Mouse (Mus musculus) CH12.LX (cell line): ENCODE measurements around the gene Msi2. TPM values are rescaled to one million over a fixed set of nuclear protein-coding genes. Genes with fewer than 3 reads are reported as not detected.

Experiments used
- DNase-seq: peaks from one replicate; pipeline ENCODE4 v3.0.0-alpha.2; 2013; ENCODE audit errors: extremely low read depth
- H3K27ac ChIP-seq: 2 replicates; pipeline ENCODE4 v1.5.1; 2012; ENCODE audit warnings: low read depth, mild to moderate bottlenecking, control low read depth, moderate library complexity; ENCODE audit not compliant: insufficient read depth
- H3K27me3 ChIP-seq: replicated peaks from 2 replicates; pipeline ENCODE3; 2012; ENCODE audit warnings: inconsistent platforms
- H3K36me3 ChIP-seq, 2 experiments: replicated peaks in 1 of 2; 2 replicates each; pipeline versions ENCODE3 to v1.6.1; 2012; ENCODE audit warnings: inconsistent platforms in 1 of 2, low read length in 1 of 2, mild to moderate bottlenecking in 1 of 2, mixed read lengths in 1 of 2, moderate library complexity in 1 of 2; ENCODE audit not compliant: control insufficient read depth in 1 of 2, insufficient read depth in 1 of 2
- H3K4me1 ChIP-seq, 2 experiments: 2 replicates each; pipeline ENCODE4 v1.6.1; 2012; ENCODE audit warnings: inconsistent platforms in 1 of 2, moderate library complexity in 1 of 2; ENCODE audit not compliant: insufficient read depth in 2 of 2, control insufficient read depth in 1 of 2
- H3K4me2 ChIP-seq: 2 replicates; pipeline ENCODE4 v1.6.1; 2012; ENCODE audit warnings: low read depth, mild to moderate bottlenecking, control low read depth; ENCODE audit not compliant: poor library complexity, insufficient read depth, severe bottlenecking
- H3K4me3 ChIP-seq, 3 experiments: fragments of 150-350 bp in 1 of 3; sonication (generic) in 1 of 3; replicated peaks in 1 of 3; 2 replicates each; pipeline versions ENCODE3 to v1.5.1; 2011 to 2012; ENCODE audit warnings: low read depth in 2 of 3, low read length in 2 of 3, mild to moderate bottlenecking in 2 of 3, moderate library complexity in 2 of 3, control low read depth in 1 of 3, improper control_type of control experiment in 1 of 3, inconsistent platforms in 1 of 3, mixed read lengths in 1 of 3; ENCODE audit not compliant: poor library complexity in 1 of 3
- H3K79me2 ChIP-seq: replicated peaks from 2 replicates; pipeline ENCODE4 v1.6.1; 2012; ENCODE audit warnings: mild to moderate bottlenecking, moderate library complexity; ENCODE audit not compliant: control insufficient read depth, poor library complexity, insufficient read depth, severe bottlenecking; ENCODE audit errors: extremely low read depth
- H3K9ac ChIP-seq: 2 replicates; pipeline ENCODE4 v1.6.1; 2012; ENCODE audit warnings: low read depth, mild to moderate bottlenecking, control low read depth, moderate library complexity; ENCODE audit not compliant: insufficient read depth
- H3K9me3 ChIP-seq: replicated peaks from 2 replicates; pipeline ENCODE3; 2012; ENCODE audit warnings: low read length, inconsistent platforms, mixed read lengths
- BHLHE40 ChIP-seq: IDR thresholded peaks from 2 replicates; pipeline ENCODE4 v1.6.1; 2011; ENCODE audit warnings: mild to moderate bottlenecking, low read depth, low read length, improper control_type of control experiment
- CHD2 ChIP-seq: IDR thresholded peaks from 2 replicates; pipeline ENCODE4 v1.6.1; 2011; ENCODE audit warnings: low read length, improper control_type of control experiment
- CTCF ChIP-seq, 2 experiments: IDR thresholded peaks in 1 of 2; conservative IDR thresholded peaks in 1 of 2; 2 replicates each; pipeline ENCODE4 v1.5.1; 2011 to 2012; ENCODE audit warnings: low read depth in 2 of 2, low read length in 2 of 2, improper control_type of control experiment in 1 of 2, inconsistent platforms in 1 of 2, mild to moderate bottlenecking in 1 of 2, moderate library complexity in 1 of 2
- EP300 ChIP-seq: IDR thresholded peaks from 2 replicates; pipeline ENCODE4 v1.6.1; 2011; ENCODE audit warnings: low read length, improper control_type of control experiment
- ETS1 ChIP-seq: conservative IDR thresholded peaks from 2 replicates; pipeline ENCODE4 v1.6.1; 2012; ENCODE audit warnings: low read depth, mild to moderate bottlenecking, inconsistent platforms, low read length, improper control_type of control experiment, moderate library complexity
- HCFC1 ChIP-seq: IDR thresholded peaks from 2 replicates; pipeline ENCODE4 v1.6.1; 2012; ENCODE audit warnings: low read depth, mild to moderate bottlenecking, inconsistent platforms, low read length, improper control_type of control experiment
- JUN ChIP-seq: IDR thresholded peaks from 2 replicates; pipeline ENCODE4 v1.6.1; 2011; ENCODE audit warnings: low read depth, mild to moderate bottlenecking, low read length, improper control_type of control experiment, moderate library complexity; ENCODE audit not compliant: insufficient read depth
- JUND ChIP-seq: conservative IDR thresholded peaks from 2 replicates; pipeline ENCODE4 v1.6.1; 2011; ENCODE audit warnings: low read depth, low read length, improper control_type of control experiment
- KAT2A ChIP-seq: IDR thresholded peaks from 2 replicates; pipeline ENCODE4 v1.6.1; 2012; ENCODE audit warnings: low read length, improper control_type of control experiment, inconsistent platforms; ENCODE audit not compliant: insufficient replicate concordance
- MAX ChIP-seq: IDR thresholded peaks from 2 replicates; pipeline ENCODE4 v1.6.1; 2011; ENCODE audit warnings: low read length, improper control_type of control experiment
- MXI1 ChIP-seq: IDR thresholded peaks from 2 replicates; pipeline ENCODE4 v1.6.1; 2011; ENCODE audit warnings: mild to moderate bottlenecking, low read depth, low read length, improper control_type of control experiment
- NELFE ChIP-seq: IDR thresholded peaks from 2 replicates; pipeline ENCODE4 v1.6.1; 2011; ENCODE audit warnings: low read depth, low read length, improper control_type of control experiment
- PAX5 ChIP-seq: IDR thresholded peaks from 2 replicates; pipeline ENCODE4 v1.6.1; 2012; ENCODE audit warnings: low read length, inconsistent platforms, mixed read lengths
- POLR2AphosphoS2 ChIP-seq: IDR thresholded peaks from 2 replicates; pipeline ENCODE4 v1.6.1; 2011; ENCODE audit warnings: low read depth, low read length, improper control_type of control experiment
- TBP ChIP-seq: conservative IDR thresholded peaks from 2 replicates; pipeline ENCODE4 v1.6.1; 2011; ENCODE audit warnings: low read depth, low read length, improper control_type of control experiment
- TCF12 ChIP-seq: IDR thresholded peaks from 2 replicates; pipeline ENCODE4 v1.6.1; 2014; ENCODE audit warnings: low read depth, mild to moderate bottlenecking, inconsistent platforms, low read length, improper control_type of control experiment
- UBTF ChIP-seq: IDR thresholded peaks from 2 replicates; pipeline ENCODE4 v1.6.1; 2012; ENCODE audit warnings: low read depth, mild to moderate bottlenecking, inconsistent platforms, low read length, improper control_type of control experiment, moderate library complexity
- USF1 ChIP-seq: IDR thresholded peaks from 2 replicates; pipeline ENCODE4 v1.6.1; 2014; ENCODE audit warnings: low read depth, mild to moderate bottlenecking, inconsistent platforms, low read length, improper control_type of control experiment
- USF2 ChIP-seq: conservative IDR thresholded peaks from 2 replicates; pipeline ENCODE4 v1.6.1; 2011; ENCODE audit warnings: low read depth, low read length, improper control_type of control experiment
- ZMIZ1 ChIP-seq: IDR thresholded peaks from 2 replicates; pipeline ENCODE4 v1.6.1; 2012; ENCODE audit warnings: low read depth, mild to moderate bottlenecking, inconsistent platforms, low read length, improper control_type of control experiment
- dilution Hi-C: fragments of 300-500 bp; cut with MboI; formaldehyde crosslinking; loops from 2 replicates; pipeline ENCODE4 v1.14.3; 2020; ENCODE audit warnings: low sequenced_read_pairs; ENCODE audit not compliant: extremely low pct_unique_long_range_greater_than_20kb, extremely low pct_ligation_motif_present
- in situ Hi-C: fragments of 300-500 bp; cut with MboI; formaldehyde crosslinking; loops from 3 replicates; pipeline ENCODE4 v1.14.3; 2019; ENCODE audit warnings: low sequenced_read_pairs, low pct_ligation_motif_present, low pct_unique_long_range_greater_than_20kb, mixed read lengths
- polyA plus RNA-seq: library from polyadenylated mRNA; unstranded; fragments of >175 nt; gene quantifications from 2 replicates; pipeline ENCODE4 v1.2.1, GENCODE M21; 2012; ENCODE audit warnings: low read depth; ENCODE audit not compliant: insufficient read length
- total RNA-seq, 2 experiments: library from RNA; depleted of rRNA; stranded (reverse); fragments of 300-350 nt in 1 of 2; fragments of >200 nt in 1 of 2; gene quantifications; 2 replicates each; pipeline ENCODE4 v1.2.3; 2012 to 2014

Msi2 gene
- total and polyA plus RNA-seq, 3 experiments, result 40.3 to 73.1 (median 52.6) TPM

DNA sequence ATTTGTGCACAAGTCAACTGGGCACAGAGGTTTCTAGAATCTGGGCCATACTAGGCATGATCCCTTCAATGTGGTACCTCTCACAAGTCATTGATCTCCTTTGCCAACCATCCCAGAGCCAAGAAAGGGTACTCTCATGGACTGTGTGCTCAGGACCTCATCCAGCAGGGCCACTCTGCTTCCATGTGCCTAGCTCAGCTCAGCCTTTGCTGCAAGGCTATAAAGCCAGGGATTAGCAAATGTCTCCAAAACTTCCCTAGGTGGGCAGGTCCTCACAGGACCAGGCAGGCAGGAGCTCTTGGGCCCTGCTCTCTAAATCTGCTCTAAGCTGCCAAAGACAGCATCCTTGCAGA, 193.9 kb downstream of the Msi2 start:
- no peaks in the 10 kb centered on the region for H3K27me3 ChIP-seq
- no peaks in the 10 kb centered on the region for H3K79me2 ChIP-seq
- TF ChIP-seq MAX, result no peak
- TF ChIP-seq JUND, result no peak
- no peak for TF ChIP-seq EP300
- TF ChIP-seq, all 38 proteins: peak for 0
- Histone ChIP-seq H3K4me2 (no peak overlapping the region), H3K4me3 (no peak overlapping the region), H3K9ac (no peak overlapping the region), H3K4me1 (peaks cover 19 to 82% of the 10 kb centered on the region in 2 experiments), H3K9me3 (no peaks in the 10 kb centered on the region), H3K27ac (no peak overlapping the region), H3K36me3 (peaks cover 0 to 48% of the 10 kb centered on the region in 2 experiments)
- dilution Hi-C loops, result no loop called here
- in situ Hi-C loops, result no loop called here
- no peak for DNase-seq

- dilution Hi-C loops, result no loop called here
- DNase-seq, result no peak
- Histone ChIP-seq H3K9me3 (no peaks in the 10 kb centered on the region), H3K4me1 (peaks cover 16 to 82% of the 10 kb centered on the region in 2 experiments), H3K27ac (no peak overlapping the region), H3K4me3 (no peak overlapping the region), H3K4me2 (no peak overlapping the region), H3K79me2 (no peaks in the 10 kb centered on the region), H3K9ac (no peak overlapping the region), H3K36me3 (peaks cover 0 to 49% of the 10 kb centered on the region in 2 experiments), H3K27me3 (no peaks in the 10 kb centered on the region)
- in situ Hi-C loops, result no loop called here
- TF ChIP-seq NELFE, result no peak
- no peak for TF ChIP-seq ETS1
- no peak for TF ChIP-seq PAX5
- TF ChIP-seq TCF12, result no peak
- no peak for TF ChIP-seq HCFC1
- TF ChIP-seq KAT2A, result no peak
Observed at GRCm38 (mm10) chr11:88523921-88524320, 194.4 kb downstream of the Msi2 start.

DNA sequence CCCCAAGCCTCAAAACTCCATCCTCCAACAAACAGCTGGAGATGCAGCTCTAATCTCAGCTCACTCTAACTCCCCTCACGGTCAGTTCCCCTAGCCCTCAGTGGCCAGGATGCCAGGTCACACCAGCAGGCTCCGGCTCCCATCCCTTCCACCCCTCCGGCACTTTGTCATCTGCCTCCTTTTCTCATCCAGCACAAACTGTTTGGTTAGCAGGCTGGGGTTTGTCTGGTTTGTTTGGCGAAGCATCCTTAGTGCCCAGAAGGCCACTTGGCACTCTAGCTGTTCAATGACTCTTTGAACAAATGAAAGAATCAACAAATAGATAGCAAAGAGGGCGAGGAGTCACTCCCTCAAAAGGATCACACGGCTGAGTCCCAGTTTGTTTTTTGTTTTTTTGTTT, 194.8 kb downstream of the Msi2 start:
- no peak for TF ChIP-seq USF1
- no peak for TF ChIP-seq UBTF
- no peak for TF ChIP-seq MXI1
- TF ChIP-seq USF2, result no peak
- no peak for TF ChIP-seq TBP
- TF ChIP-seq PAX5, result no peak
- no peak for TF ChIP-seq CHD2
- TF ChIP-seq JUN, result no peak
- TF ChIP-seq POLR2AphosphoS2, result no peak
- no peak for TF ChIP-seq KAT2A
- TF ChIP-seq BHLHE40, result no peak
- TF ChIP-seq CTCF (conservative IDR thresholded peaks at IDR 0.05 in 1 of 2, IDR thresholded peaks at IDR 0.05 in 1 of 2; ENCODE audit: low read depth in 2 of 2, low read length in 2 of 2), result no peak
- TF ChIP-seq ZMIZ1, result no peak
- TF ChIP-seq, all 38 proteins: peak for 0
- H3K4me3 ChIP-seq, result no peak overlapping the region
- in situ Hi-C loops, result no loop called here
- DNase-seq, result no peak
- H3K36me3 ChIP-seq, result peaks cover 0 to 48% of the 10 kb centered on the region in 2 experiments
- no peaks in the 10 kb centered on the region for H3K79me2 ChIP-seq
- no peak overlapping the region for H3K4me2 ChIP-seq
- H3K9ac ChIP-seq, result no peak overlapping the region
- H3K27ac ChIP-seq, result no peak overlapping the region
- H3K27me3 ChIP-seq, result no peaks in the 10 kb centered on the region
- no peaks in the 10 kb centered on the region for H3K9me3 ChIP-seq
- dilution Hi-C loops, result no loop called here
- peaks cover 13 to 82% of the 10 kb centered on the region in 2 experiments for H3K4me1 ChIP-seq
